Mouse (Mus musculus) effector memory CD4-positive, alpha-beta T cell, adult 5 months (primary cell): Measurements from ENCODE around the gene Sla2. TPM values are rescaled to one million over a fixed set of nuclear protein-coding genes. Genes with fewer than 3 reads are reported as not detected.

ENCODE experiments used
- polyA plus RNA-seq: library from polyadenylated mRNA; unstranded; fragments of 100-300 nt; shearing (Covaris generic); gene quantifications from one replicate; pipeline ENCODE4 v1.2.1, GENCODE M21; 2017

Sla2 gene
- 46.2 TPM for polyA plus RNA-seq

GRCm38 (mm10) chr2:156887017-156887416, at the start of gene Sla2:
Sla2 (minus strand) TSS chr2:156887192.

GRCm38 (mm10) chr2:156862772-156863486, 24.1 kb downstream of the Sla2 start, which contains the start of gene Rab5if:
Rab5if (plus strand) TSS chr2:156863128.

GRCm38 (mm10) chr2:156857835-156858234, 29.2 kb downstream of the Sla2 start, which contains the start of gene 4930518I15Rik:
4930518I15Rik (minus strand) TSS chr2:156857946.

GRCm38 (mm10) chr2:156839319-156840191, 47.4 kb downstream of the Sla2 start, which contains the start of gene Tgif2:
Tgif2 (plus strand) TSS chr2:156840007.

Other genes with a start within 250 kb of the Sla2 start
- not detected for gene Myl9, start 111.8 kb downstream of the Sla2 start, polyA plus RNA-seq
- 98.4 TPM for gene Tgif2, start 47.2 kb downstream of the Sla2 start, polyA plus RNA-seq
- gene 4930518I15Rik, start 29.2 kb downstream of the Sla2 start, polyA plus RNA-seq = 3.2 TPM
- 83.6 TPM for gene Rab5if, start 24.1 kb downstream of the Sla2 start, polyA plus RNA-seq
- gene Ndrg3, start 104.9 kb upstream of the Sla2 start, polyA plus RNA-seq = 72.7 TPM
- 10.8 TPM for gene Dsn1, start 120.0 kb upstream of the Sla2 start, polyA plus RNA-seq
- not detected for gene Soga1, start 192.1 kb upstream of the Sla2 start, polyA plus RNA-seq
- gene Tldc2, start 199.9 kb upstream of the Sla2 start, polyA plus RNA-seq = not detected
- gene Samhd1, start 248.1 kb upstream of the Sla2 start, polyA plus RNA-seq = 244 TPM